Mouse (Mus musculus) gonadal fat pad, adult 2 months (tissue): Measurements from ENCODE around the gene 5830473C10Rik. TPM values are rescaled to one million over a fixed set of nuclear protein-coding genes. Genes with fewer than 3 reads are reported as not detected.

ENCODE experiments used
- polyA plus RNA-seq: library from polyadenylated mRNA; depleted of rRNA; stranded (reverse); fragments of >200 nt; gene quantifications from 2 replicates; pipeline ENCODE4 v1.2.3, GENCODE M21; 2012; rRNA removed

Gene 5830473C10Rik
- polyA plus RNA-seq, 1 experiment = 0.14 TPM

Other genes starting within 250 kb of the 5830473C10Rik start
- 34.5 and 38.9 TPM in 2 replicates for gene Ankrd17, start 194.5 kb upstream of the 5830473C10Rik start, polyA plus RNA-seq
- gene Gm9958, start 193.9 kb upstream of the 5830473C10Rik start, polyA plus RNA-seq = 2.5 and 3.2 TPM in 2 replicates
- gene Alb, start 100.2 kb upstream of the 5830473C10Rik start, polyA plus RNA-seq = 4.6 and 38.7 TPM in 2 replicates
- gene Afp, start 70.4 kb upstream of the 5830473C10Rik start, polyA plus RNA-seq = 0.05 and 0.14 TPM in 2 replicates
- gene Afm, start 42.2 kb upstream of the 5830473C10Rik start, polyA plus RNA-seq = 0.09 and 0.20 TPM in 2 replicates
- gene Rassf6, start 79.5 kb downstream of the 5830473C10Rik start, polyA plus RNA-seq = 1.5 and 1.7 TPM in 2 replicates
- 0.24 TPM in 1 of 2 replicates, not detected in the other for gene Cxcl5, start 198.3 kb downstream of the 5830473C10Rik start, polyA plus RNA-seq
- gene Ppbp, start 207.4 kb downstream of the 5830473C10Rik start, polyA plus RNA-seq = 1.0 and 1.9 TPM in 2 replicates
- gene Pf4, start 211.3 kb downstream of the 5830473C10Rik start, polyA plus RNA-seq = 65.0 and 73.0 TPM in 2 replicates
- 0.50 TPM in 1 of 2 replicates, not detected in the other for gene Cxcl3, start 225.0 kb downstream of the 5830473C10Rik start, polyA plus RNA-seq
- 0.06 TPM in 1 of 2 replicates, not detected in the other for gene Cxcl15, start 233.4 kb downstream of the 5830473C10Rik start, polyA plus RNA-seq